Mouse (Mus musculus): ENCODE data around the gene Hcls1.

Gene Hcls1

DNA sequence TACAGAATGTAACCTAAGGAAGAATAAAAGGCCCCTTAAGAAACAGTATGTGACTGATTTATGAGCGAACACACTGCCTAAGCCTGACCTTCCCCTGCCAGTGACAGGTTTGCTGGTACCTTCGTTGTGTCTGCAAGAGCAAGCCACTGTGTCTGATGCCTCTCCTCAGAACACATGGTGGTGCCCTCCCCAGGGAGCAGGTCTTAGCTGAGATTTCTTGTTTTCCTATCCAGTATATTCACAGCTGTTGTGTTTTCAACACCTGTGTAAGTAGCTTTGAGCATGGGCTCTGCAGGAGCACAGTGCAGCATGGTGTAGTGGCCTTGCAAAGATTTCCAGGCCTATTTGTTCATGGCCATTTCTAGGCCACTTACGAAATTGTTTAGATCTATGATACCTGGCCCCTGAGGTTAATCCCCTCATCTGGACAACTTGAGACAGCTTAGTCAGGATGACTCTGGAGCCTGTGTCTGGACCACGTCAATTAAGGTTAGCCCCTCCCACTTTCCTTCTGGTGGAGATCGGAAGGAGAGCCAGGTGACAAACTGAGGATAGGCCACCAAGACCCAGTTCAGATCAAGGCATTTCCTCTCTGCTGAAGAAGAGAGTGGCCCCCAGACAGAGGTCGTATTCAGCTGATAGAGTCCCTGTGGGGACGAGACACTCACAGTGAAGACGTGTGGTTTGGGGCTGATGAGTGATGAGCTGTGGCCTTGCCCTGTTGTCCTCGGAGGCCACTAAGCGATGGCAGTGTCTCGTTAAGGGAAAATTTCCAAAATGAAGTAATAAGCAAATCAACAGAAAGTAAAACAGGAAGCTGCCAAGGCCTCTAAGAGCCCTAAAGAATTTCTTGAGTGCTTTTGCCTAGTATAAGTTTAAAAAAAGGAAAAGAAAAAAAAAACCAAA lies 4.3 kb upstream of the Hcls1 start:
- DNase-seq (ENCODE audit: low spot score), result no peak

DNA sequence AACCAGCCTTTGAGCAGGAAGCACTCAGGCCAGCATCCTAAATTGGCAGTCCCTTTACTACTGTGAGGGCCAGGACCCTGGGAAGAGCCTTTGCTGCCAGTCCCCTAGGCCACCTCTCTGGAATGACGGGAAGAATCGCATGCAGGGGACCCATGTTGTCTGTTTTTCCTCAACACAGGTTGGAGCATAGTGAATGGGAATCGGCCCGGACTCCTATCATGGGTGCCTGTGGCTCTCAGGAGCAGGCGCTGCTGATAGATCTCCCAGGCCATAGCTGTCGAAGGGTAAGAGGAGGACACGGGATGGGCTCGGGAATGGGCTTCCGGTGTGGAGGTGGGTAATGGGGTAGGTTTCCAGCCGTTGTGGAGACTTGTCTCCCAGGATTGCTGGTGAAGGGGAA lies 3.4 kb upstream of the Hcls1 start:
- DNase-seq (ENCODE audit: low spot score), result no peak

DNA sequence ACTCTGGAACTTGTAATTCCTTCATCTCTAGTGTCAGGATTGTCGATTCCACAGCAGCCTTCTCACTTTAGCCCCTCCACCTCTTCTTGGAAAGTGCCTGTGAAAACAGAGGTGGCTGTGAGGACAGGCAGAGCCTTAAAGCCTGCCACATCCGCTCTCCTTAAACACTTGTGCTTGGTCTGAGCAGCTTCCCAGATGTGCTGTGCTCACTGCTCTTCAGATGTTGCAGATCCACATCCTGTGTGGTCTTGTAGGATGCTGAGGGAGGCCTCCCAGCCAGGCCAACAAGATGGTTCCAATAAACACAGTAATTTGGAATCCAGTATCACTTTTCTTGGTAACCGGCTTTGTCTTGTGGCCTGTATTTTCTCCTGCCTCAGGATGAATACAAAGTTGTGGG lies 2.8 kb upstream of the Hcls1 start:
- DNase-seq (ENCODE audit: low spot score), result no peak

DNA sequence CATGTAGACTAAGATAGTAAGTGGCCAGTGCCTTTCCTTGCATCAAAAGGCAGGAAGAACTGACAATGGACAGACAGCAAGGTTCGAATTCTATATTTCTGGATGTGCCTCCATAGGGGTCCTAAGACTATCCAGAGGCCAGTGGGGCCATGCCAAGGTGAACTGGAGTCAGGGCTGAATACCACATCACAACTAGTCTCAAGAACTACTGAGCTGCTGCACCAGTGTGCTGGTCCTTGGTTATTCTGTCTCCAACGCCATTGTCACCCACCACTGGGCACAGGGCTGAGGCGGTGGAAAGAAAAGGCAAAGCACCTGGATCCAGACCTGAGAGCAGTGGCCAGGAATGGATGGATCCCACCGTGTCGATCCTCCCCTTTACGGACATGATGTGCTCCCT lies 2.2 kb upstream of the Hcls1 start:
- no peak for DNase-seq (ENCODE audit: low spot score)

DNA sequence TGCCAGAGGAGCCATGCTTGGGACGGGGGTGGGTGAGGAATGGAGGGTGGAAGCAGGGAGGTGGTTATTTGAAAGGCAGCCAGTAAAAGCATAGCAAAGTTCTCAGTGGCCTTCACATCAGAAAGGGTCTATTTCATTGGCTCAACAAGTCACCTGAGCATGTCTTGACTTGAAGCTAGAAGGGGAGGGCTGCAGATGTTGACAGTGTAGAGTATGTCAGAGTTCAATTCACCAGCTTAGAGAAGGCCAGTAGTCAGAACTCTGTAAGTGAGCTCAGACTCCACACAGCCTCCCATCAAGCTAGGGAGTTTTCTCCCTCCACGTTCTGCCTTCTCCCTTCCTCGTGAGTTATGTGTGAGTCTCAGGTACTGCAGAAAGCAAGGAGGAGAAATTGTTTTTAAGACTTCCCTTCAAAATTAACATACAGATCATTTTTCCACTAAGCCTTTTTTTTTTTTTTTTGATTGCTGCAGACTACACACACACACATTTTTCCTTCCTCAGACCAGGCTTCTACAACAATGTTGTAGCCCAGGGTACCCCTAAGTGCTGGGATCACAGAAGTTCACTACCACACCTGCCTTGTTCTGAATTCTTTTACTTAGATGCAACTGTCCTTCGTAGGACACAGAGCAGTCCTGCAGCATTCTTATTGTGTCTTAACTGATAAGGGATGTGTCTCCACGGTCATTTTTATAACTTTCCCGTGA lies 497 bp upstream of the Hcls1 start:
- DNase-seq (ENCODE audit: low spot score), result no peak

DNA sequence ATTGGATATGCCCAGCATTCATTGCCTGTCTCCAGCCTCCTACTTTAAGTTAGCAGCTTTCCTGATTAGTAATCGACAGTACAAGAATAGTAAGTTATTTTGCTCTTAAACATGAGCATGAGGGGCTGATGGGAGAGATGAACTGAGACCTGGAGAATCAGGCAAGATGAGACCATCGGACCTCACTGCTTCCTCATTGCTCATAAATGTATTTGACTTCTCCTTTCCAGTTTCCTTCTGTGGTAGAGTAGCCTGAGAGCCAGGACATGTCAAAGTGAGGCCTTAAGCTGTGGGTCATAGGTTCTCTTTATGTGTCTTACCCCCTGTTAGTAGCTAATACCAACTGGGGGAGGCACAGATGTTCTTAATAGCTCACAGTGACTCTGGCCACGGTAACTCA lies 1.0 kb downstream of the Hcls1 start:
- DNase-seq (ENCODE audit: low spot score), result no peak

DNA sequence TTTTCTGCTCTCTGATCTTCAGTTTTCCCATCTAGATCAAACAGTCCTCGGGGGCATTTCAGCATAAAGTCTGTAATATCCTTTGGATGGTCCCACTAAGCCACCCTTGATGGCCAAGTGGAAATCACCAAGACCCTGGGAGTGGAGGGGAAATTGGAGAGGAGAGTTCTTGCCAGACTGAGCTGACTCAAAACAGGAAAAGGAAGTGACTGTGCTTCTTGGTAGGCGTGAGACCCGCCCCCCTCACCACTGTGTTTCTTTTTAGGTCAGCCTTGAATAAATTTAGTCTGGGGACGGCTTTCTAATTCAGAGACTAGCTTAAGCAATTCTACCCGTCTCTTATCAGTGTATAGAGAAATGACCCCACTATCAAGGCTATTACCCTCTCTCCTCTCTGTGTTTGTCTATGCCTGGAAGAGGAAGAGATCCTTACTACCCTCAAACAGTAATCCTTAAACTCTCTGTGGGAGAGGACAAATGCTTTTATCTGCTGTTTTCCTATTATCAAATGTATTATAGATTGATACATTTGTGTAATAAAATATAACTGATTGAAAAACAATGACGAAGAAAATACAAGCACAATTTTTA lies 6.4 kb downstream of the Hcls1 start:
- no peak for DNase-seq (ENCODE audit: low spot score)

DNA sequence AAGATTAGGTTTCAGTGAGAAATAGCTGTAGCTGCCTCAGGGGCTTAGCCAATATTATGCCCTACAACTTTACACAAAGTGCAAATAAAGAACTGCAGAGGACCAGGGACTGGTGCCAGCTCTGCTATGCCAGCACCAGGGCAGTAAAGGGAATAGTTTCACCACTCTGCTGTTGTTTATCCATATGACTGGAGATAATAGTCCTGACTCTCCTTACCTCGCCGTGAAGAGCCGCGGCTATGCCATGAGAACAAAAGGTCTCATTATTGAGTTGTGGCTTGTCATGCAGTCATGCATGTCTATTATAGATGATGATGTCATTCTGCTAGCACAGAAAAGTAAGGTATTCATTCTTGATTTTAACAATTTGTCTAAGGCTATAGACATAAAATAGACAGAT lies 7.1 kb downstream of the Hcls1 start:
- DNase-seq (ENCODE audit: low spot score), result no peak

DNA sequence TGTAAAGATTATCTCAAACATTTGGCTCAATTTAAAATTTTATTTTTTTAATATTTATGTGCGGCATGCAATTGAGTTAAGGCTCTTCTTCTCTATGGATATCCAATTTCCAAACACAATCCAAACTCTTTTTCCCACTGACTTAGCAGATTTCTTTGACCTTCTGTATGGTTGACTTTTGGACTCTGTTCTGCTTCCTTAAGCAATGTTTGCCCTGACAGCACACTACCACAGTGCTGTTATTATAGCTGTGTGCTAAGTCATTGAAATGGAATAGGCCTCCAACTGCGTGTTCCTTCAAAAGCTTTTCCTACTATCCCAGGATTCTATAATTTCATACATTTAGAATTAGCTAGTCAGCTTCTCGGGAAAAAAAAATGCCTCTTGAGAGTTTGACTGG lies 8.8 kb downstream of the Hcls1 start:
- DNase-seq (ENCODE audit: low spot score), result no peak

DNA sequence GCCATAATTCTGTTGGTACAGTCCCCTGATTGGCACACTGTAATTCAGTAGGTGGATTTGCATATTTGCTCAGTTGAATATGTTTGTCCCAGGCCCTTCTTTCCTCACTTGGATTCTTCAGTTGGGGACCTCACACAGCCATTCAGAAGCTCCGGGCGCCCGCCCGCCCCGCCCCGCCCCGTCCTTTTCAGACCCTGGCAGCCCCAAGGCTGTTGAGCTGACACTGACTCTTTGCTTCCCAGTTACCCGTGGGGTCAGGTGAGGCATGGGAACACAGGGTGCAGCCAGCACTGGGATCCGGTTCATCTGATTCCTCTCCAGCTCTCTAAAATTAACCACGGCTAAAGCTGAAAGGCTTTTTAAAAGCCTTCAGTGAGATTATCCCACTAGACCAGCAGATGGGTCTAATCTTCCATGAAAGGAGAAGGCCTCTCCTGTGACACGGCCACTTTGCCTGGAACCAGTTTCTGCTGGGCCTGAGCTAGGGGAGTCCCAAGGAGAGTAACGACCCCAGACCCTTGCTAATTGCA lies 10.2 kb downstream of the Hcls1 start:
- peak; percentile 46 for DNase-seq (ENCODE audit: low spot score)

DNA sequence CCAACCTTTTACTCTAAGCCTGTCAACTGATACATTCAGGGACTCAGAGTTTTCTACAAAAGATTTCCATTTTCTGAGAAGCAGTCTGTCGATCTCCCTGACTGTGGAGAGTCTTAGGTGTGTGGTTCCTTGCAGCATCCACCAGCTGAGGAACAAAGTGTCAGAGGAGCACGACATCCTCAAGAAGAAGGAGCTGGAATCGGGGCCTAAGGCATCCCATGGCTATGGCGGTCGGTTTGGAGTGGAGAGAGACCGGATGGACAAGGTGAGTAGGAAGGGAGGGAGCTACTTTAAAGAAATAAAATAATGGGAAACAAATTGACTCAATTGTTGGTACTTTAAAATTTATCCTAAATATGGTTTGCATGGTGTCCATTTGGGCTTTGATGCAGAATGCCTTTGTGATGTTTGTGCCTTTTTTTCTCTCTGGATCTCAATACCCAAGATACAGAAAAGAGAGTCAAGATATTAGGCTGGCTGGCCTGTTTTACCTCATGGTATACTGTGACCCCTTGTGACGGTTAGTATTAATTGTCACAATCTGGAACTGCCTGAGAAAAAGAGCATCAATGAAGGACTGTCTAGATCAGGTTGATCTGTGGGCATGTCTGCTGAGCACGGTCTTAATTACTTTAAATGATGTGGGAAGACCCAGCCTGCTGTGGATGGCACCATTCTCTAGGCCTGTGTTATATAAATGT lies 11.8 kb downstream of the Hcls1 start:
- no peak for DNase-seq (ENCODE audit: low spot score)

DNA sequence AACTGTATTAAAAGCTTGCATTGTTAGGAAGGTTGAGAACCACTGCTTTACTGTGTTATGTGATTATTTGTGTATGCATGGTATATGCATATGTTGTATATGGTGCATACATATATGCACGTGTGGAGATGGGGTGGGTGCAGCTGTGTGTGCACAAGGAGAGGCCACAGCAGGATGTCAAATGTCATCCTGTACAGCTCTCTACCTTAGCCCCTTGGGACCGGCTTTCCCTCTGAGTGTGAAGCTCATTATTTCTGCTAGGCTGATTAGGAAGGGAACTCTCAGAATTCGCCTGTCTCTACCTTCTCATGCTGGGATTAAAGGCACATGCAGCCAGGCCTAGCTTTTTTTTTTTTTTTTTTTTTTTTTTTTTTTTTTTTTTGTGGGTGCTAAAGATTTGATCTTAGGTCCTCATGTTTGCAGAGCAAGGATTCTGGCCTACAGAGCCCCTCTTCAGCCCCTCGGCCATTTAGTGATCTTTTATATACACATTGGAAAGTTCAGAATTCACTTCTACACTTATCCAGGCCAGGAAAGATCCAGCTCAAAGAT lies 12.9 kb downstream of the Hcls1 start:
- no peak for DNase-seq (ENCODE audit: low spot score)

DNA sequence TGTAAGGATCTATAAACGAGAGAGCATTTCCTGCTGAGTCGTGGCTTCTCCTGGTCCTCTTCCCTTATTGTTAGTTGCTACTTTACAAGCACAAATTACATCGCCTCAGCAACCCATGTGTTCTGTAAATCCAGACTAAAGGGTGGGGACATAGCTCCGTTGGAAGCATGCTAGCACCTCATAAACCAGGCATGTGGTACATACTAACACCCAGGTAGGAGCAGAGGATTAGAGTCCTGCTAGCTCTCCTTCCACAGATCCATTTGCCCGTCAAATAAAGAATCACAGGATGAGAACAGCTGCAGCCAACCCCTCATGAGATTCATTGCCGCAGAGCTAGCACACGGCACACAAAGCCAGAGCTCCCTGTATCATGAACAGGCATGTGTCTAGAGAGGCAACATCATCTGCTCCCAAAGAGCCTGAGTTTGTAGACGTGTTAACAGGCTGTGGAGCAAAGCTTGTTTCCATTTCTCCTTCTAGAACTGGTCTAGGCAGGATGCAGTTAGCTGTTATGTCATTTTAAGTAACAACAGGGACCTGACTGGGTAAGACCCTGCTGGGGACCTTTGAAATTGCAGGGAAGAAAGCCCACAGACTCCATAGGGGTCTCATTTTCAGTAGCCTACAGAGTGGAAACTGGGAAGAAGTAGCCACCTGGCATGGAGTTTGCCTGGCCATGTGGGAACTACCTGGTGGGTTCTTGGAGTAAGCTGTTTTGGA lies 15.0 kb downstream of the Hcls1 start:
- DNase-seq (ENCODE audit: low spot score), result no peak

DNA sequence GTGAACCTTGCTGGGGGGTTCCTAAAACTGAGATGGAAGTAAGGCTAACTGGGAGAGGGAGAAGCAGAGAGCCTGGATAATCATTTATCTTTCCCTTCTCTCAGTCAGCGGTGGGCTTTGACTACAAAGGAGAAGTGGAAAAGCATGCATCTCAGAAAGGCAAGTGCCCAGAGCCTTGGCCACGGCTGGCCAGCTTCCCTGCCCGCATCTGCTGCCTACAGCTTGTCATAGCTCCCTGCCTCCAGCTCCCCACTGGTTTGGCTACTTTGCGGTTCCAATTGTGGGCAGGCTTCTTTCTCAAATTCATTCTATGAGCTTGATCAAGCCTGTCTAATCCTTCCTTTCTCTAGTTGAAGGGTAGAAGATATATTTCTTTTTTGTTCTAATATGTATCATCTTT lies 16.2 kb downstream of the Hcls1 start:
- no peak for DNase-seq (ENCODE audit: low spot score)

DNA sequence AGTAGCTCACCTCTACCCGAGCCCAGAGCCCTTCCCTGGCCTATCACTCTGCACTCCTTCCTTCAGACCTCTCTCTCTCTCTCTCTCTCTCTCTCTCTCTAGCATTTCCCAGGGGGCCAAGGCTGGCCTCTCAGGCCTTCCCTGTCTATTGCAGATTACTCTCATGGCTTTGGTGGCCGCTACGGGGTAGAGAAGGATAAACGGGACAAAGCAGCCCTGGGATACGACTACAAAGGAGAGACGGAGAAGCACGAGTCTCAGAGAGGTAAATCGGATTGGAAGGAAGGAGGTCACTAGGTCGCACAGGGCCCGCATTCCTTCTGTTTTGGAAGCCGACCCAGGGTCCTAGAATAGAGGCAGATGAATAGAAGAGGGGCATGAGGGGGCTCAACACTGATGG lies 20.3 kb downstream of the Hcls1 start:
- DNase-seq (ENCODE audit: low spot score), result no peak

DNA sequence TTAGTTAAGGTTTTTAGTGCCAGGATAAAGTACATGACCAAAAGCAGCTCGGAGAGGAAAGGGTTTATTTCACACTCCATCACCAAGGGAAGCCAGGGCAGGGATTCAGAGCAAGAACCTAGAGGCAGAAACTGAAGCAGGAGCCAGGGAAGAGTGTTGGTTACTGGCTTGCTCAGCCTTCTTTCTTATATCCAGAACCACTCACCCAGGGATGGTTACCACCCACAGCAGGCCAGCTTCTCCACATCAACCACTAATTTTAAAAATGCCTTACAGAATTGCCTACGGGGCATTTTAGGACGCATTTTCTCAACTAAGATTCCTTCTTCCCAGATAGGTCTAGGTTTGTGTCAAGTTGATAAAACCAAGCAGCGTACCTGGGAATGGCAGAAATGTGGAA lies 28.6 kb downstream of the Hcls1 start:
- DNase-seq (ENCODE audit: low spot score), result no peak

DNA sequence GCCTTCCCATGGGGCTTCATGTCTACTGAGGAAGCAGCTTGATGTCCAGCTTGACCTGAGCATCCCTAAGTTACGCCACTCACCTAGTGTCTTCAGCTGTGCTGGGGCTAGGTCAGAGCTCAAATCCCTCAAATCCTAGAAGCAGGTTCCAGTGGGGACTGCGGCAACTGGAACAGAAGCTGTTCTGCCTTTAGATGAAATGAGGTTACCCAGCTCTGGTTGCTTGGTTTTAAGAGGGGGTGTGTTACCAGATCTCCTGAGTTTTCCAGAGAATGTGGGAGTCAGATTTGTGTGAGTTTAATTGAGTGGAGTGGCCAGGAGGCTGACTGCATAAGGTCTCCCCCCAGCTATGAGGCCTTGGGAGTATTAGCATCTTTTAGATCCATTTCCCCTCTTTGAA lies 44.3 kb downstream of the Hcls1 start:
- no peak for DNase-seq (ENCODE audit: low spot score)

DNA sequence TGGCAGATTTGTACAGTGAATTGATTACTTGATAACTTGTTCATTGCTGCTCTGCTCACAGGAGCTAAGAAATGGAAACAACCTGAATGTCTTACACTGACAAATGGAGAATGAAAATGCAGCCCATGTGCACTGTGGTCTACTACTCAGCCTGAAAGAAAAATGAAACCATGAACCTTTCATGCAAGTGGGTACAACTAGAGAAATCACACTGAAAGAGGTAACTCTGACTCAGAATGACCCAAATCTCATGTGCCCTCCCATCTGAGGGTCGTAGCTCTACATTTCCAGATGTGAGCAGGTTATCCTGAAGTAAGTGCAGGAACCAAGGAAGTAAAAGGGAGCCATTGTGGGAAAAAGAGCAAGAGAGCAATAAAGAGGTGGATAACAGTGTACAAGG lies 49.0 kb downstream of the Hcls1 start:
- no peak for DNase-seq (ENCODE audit: low spot score)

DNA sequence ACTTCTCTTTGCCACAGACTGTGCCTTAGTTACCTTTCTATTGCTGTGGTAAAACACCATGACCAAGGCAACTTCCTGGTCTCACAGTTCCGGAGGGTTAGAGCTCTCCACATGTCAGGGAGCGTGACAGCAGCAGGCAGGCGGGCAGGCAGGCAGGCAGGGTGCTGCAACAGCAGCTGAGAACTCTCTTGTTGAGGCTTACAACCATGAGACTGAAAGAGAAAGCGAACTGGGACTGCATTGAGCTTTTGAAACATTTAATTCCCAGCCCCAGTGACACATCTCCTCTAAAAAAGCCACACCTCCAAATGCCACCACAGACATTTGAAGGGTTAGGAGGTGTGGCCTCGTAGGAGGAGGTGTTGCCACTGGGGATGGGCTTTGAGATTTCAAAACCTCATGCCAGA lies 50.9 kb downstream of the Hcls1 start:
- no peak for DNase-seq (ENCODE audit: low spot score)

DNA sequence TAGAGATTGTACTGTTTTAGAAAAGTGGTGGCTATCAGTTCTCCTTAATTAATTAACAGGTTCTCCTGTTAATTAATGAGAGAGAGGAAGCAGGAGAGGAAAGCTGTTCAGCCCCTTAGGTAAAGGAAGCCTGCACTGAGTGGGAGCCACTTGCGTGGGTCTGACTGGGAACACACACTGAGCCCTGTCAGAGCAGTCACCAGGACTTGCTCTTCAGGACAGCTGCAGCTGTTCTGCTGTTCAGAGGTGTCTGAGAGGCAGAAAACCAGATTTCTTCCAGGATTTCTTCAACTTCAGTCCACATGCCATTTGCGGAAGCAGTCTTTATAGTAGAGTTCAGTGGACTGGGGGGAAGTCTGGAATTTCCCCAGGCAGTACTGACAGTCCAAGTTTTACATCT lies 52.6 kb downstream of the Hcls1 start:
- DNase-seq (ENCODE audit: low spot score), result no peak

DNA sequence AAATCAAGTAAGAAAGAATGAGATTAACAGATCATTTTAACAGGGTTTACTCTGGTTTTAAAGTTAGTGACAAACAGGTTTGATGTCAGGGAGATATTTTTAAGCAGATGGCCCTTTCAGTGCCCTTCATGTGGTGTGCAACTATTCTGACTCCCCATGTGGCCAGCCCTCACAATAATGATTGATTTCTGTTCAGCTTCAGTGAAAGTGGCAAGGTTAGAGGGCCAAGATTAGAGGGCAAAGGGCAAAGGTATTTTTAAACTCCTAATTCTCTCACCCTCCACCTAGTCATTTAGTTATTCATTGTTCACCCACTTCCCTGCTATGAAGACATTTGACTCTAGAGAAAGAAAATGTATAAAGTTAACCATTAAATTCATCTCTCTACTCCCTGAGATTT lies 53.3 kb downstream of the Hcls1 start:
- DNase-seq (ENCODE audit: low spot score), result no peak
